Mouse (Mus musculus): ENCODE results near the gene Nt5c3b. TPM values are rescaled to one million over a fixed set of nuclear protein-coding genes. Genes with fewer than 3 reads are reported as not detected.
A peak's percentile ranks its signal among the peaks of the same experiment; 100 is the strongest.

Gene Nt5c3b
- polyA plus RNA-seq, 1 experiment from 2014 or later = 94.2 TPM

DNA sequence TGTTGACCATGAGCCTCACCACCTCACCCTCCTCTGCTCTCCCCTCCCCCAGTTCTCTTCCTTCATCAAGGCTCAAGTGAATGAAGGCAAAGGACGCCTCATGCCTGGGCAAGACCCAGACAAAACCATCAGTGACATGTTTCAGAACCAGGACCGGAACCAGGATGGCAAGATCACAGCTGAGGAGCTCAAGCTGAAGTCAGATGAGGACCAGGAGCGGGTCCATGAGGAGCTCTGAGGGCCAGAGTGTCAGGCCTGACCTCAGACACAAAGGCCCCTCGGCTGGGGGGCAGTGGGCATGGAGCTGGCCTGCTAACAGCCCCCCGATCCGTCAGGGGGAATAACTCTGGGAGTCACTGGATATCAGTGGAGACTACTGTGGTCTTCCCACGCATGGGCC lies 17.8 kb downstream of the Nt5c3b start:
- 90% methylated on average over 7 of the region's 7 CpGs for WGBS
- peaks cover 7% of the 10 kb centered on the region; the same call in 1 of the 2 replicates for H3K36me3 ChIP-seq

DNA sequence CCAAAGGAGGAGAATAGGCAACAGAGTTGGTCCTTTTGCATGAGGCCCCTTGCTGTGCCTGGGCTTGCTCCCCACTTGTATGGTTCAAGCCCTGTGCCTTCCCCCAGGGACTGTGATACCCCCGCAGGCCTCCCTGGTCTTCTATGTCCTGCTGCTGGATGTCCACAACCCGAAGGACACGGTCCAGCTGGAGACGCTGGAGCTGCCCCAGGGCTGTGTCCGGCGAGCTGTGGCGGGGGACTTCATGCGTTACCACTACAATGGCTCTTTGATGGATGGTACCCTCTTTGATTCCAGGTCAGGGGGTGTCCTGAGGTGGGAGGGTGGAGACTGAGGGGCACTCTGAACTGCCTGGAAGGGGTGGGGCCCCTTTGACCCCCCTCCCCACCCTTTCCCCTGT lies 20.1 kb downstream of the Nt5c3b start:
- 81% methylated on average over 8 of the region's 8 CpGs for WGBS
- Histone ChIP-seq H3K9me3 (no peaks in the 10 kb centered on the region), H3K4me2 (replicated peaks) (no peak overlapping the region), H3K27me3 (replicated peaks) (no peaks in the 10 kb centered on the region), H3K4me3 (replicated peaks) (no peak overlapping the region), H3K9ac (no peak overlapping the region), H3K4me1 (replicated peaks) (peaks cover 7% of the 10 kb centered on the region; the same call in 1 of the 2 replicates), H3K27ac (no peak overlapping the region), H3K36me3 (peaks cover 7% of the 10 kb centered on the region; the same call in 1 of the 2 replicates)
- no peak for ATAC-seq

More for the DNA sequence above, 17.8 kb downstream of the Nt5c3b start:
- Histone ChIP-seq H3K9me3 (no peaks in the 10 kb centered on the region), H3K27ac (no peak overlapping the region), H3K27me3 (replicated peaks) (no peaks in the 10 kb centered on the region), H3K4me1 (replicated peaks) (peaks cover 5% of the 10 kb centered on the region; the same call in 1 of the 2 replicates), H3K4me3 (replicated peaks) (no peak overlapping the region), H3K4me2 (replicated peaks) (no peak overlapping the region), H3K9ac (no peak overlapping the region)
- no peak for ATAC-seq

DNA sequence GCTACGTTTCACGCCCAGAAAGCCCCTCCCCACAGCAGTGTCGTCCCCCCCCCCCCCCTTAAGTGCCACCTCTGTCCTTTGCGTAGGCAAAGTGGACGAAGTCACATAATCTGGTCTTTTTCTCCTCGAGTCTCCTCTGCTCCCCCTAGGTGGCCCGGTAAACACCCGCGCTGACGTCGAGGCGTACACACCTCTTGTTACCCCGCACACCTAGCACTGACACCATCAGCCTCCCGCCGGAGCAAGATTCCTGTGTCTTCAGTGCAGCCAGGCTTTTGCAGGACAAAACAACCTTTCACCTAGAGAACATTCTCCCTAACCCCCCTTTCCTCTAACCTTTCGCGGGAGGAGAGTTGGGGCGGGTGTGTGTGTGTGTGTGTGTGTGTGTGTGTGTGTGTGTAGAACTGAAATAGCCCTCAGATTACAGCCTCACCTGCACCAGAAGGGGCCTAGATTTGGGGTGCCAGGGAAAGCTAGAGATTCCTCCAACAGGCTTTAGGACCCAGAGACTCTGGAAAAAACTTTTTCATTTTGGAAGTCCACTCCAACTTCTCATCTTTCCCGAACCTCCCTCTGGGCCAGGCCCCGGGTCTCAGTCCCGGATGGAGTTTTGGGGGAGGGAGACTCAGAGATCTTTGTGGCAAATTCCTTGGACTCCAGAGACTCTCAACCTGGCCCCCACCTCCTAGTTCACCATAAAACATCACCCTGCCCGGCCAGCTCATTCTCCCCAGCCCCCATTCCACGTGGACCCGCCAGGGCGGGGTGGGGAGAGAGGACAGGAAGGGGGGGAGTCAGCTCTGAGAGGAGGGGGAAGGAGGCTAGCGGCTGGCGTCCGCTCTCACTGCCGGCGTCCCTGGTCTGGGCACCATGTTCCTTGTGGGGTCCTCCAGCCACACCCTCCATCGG lies 26.4 kb downstream of the Nt5c3b start, which contains the start of gene Fkbp10:
Fkbp10 (plus strand) TSS at position 784 of the 909 bp plus-strand sequence.
- no peaks in the 10 kb centered on the region for H3K9me3 ChIP-seq
- peak within 1 kb of the TSS; percentile 80 for H3K4me3 ChIP-seq (replicated peaks)
- WGBS = 2% methylated on average over 30 of the region's 31 CpGs
- peak; percentile 44 for ATAC-seq
- peak within 1 kb of the TSS; percentile 93 for H3K9ac ChIP-seq
- H3K27ac ChIP-seq = peak within 1 kb of the TSS; percentile 96
- 0 out of 2 replicates have a peak, but pooled peaks cover 5% of the 10 kb centered on the region for H3K36me3 ChIP-seq
- peak within 1 kb of the TSS; percentile 78 for H3K4me2 ChIP-seq (replicated peaks)
- H3K27me3 ChIP-seq (replicated peaks) = no peaks in the 10 kb centered on the region
- H3K4me1 ChIP-seq (replicated peaks) = peaks cover 39% of the 10 kb centered on the region

DNA sequence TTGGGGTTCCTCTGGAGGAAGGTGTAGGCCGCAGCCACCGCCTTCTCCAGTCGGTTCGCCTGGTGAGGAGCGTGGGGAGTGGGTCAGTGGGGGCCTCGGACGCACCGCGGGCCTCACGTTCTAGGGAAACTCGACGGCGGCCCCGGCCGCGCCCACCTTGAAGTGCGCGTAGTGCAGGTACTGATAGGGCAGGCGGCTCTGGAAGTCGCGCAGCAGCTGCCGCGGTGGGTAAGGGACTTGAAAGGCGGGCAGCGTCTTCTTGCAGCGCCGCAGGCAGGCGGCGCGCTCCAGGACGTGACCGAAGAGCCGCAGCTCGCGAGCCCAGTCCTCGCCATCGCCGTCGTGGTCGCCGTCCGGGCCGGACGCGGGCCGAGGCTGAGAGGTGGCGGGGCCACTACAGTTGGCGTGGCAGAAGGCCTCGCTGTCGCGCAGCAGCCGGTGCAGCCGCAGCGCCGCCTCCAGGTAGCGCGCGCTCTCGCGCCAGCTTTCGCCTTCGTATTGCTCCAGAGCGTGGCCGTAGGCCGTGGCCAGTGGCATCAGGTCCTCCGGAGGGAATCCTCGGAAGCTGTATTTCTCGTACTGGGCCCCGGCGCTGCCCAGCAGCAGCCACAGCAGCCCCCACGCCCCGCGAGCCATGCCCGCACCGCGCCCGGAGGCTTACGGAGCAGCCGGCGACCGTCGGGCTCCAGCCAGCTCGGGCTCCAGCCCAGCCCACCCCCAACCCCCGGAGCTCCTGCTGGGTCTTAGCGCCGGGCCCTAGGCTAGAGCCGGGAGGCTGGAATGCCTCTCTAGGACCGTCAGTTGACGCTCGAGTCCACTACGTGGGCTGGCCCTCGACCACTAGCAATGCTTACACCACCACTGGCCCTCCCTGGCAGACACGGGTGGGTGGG lies 27.3 kb downstream of the Nt5c3b start, which contains the start of gene P3h4:
P3h4 (minus strand) TSS at position 816 of the 893 bp plus-strand sequence.
- Histone ChIP-seq H3K4me2 (replicated peaks) (peak within 1 kb of the TSS; percentile 78), H3K4me3 (replicated peaks) (peak within 1 kb of the TSS; percentile 80), H3K27me3 (replicated peaks) (no peaks in the 10 kb centered on the region), H3K36me3 (0 out of 2 replicates have a peak, but pooled peaks cover 5% of the 10 kb centered on the region), H3K9me3 (no peaks in the 10 kb centered on the region), H3K9ac (peak within 1 kb of the TSS; percentile 93), H3K27ac (peak within 1 kb of the TSS; percentile 96), H3K4me1 (replicated peaks) (peaks cover 39% of the 10 kb centered on the region)
- WGBS = 2% methylated on average over 93 of the region's 93 CpGs
- ATAC-seq = peak; percentile 92

DNA sequence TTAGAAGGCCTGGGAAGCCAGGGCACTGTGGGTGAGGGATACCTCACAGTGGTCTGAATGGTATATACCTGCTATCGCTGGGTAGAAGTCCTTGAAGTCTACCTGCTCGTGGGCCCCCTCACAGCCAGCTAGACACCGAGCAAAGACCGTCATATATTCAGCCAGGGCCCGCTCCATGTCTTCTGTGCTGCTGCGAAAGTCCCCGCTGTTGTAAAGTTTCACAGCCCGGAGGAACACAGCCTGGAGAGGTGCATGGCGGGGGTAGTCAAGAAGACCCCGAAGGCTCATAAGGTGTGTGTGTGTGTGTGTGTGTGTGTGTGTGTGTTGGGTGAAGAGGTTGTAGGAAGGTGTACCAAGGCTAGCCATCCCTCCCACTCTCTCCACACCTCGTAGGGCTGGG lies 28.1 kb downstream of the Nt5c3b start:
- Histone ChIP-seq H3K4me2 (replicated peaks) (peak overlapping the region; percentile 78), H3K36me3 (0 out of 2 replicates have a peak, but pooled peaks cover 5% of the 10 kb centered on the region), H3K9me3 (no peaks in the 10 kb centered on the region), H3K27ac (peak overlapping the region; percentile 96), H3K4me3 (replicated peaks) (peak overlapping the region; percentile 80), H3K4me1 (replicated peaks) (peaks cover 39% of the 10 kb centered on the region), H3K27me3 (replicated peaks) (no peaks in the 10 kb centered on the region), H3K9ac (peak overlapping the region; percentile 93)
- ATAC-seq = no peak
- WGBS = 55% methylated on average over 11 of the region's 11 CpGs

DNA sequence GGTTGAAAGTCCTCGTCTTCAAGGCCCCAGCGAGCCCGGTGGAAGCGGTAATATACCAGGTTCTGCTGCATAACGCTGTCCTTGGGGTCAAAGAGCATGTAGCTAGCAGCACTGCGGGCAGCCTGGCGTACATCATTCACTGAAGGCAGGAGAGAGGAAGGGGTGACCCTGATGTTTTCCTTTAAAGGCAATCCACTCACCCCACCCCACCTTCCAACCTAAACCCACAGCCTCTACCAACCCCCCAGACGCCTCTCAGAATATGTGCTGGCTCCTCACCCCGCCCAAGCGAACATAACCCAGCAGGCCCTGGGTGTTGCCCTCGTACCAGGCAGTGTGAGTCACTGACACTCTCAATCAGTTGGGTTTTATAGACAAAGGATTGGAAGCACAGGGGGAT lies 29.9 kb downstream of the Nt5c3b start:
- no peaks in the 10 kb centered on the region for H3K27me3 ChIP-seq (replicated peaks)
- peak overlapping the region; percentile 78 for H3K4me2 ChIP-seq (replicated peaks)
- H3K27ac ChIP-seq = peak overlapping the region; percentile 66
- peak; percentile 18; the same call in 1 of the 2 replicates for ATAC-seq
- WGBS = 32% methylated on average over 11 of the region's 11 CpGs
- H3K36me3 ChIP-seq = 0 out of 2 replicates have a peak, but pooled peaks cover 5% of the 10 kb centered on the region
- H3K4me3 ChIP-seq (replicated peaks) = 0 out of 2 replicates have a peak overlapping the region, but pooled peaks have one; percentile 1
- H3K4me1 ChIP-seq (replicated peaks) = peaks cover 39% of the 10 kb centered on the region
- no peaks in the 10 kb centered on the region for H3K9me3 ChIP-seq
- H3K9ac ChIP-seq = peak overlapping the region; percentile 18; the same call in 1 of the 2 replicates

DNA sequence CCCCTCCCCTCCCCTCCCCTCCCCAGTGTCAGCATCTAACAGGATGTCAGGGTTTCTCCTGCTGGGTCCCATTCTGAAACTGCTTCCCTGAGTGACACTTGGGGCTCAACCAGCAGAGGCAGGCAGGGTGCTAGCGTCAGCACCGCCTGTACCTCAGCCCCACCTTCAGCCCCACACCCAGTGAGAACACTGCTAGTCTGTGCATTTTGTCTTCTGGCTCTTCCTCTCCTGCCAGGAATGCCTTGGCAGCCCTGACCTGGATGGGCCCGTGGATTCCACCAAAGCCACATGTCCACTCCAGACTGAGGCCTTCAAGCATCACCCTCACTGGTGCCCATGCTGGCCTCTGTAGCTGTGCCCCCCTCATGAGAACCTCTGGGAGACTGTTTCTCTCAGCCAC lies 31.9 kb downstream of the Nt5c3b start:
- 72% methylated on average over 3 of the region's 3 CpGs for WGBS
- Histone ChIP-seq H3K4me3 (replicated peaks) (no peak overlapping the region), H3K4me1 (replicated peaks) (peaks cover 31% of the 10 kb centered on the region), H3K36me3 (0 out of 2 replicates have a peak, but pooled peaks cover 5% of the 10 kb centered on the region), H3K27ac (no peak overlapping the region), H3K4me2 (replicated peaks) (no peak overlapping the region), H3K27me3 (replicated peaks) (no peaks in the 10 kb centered on the region), H3K9me3 (no peaks in the 10 kb centered on the region), H3K9ac (no peak overlapping the region)
- ATAC-seq = no peak

DNA sequence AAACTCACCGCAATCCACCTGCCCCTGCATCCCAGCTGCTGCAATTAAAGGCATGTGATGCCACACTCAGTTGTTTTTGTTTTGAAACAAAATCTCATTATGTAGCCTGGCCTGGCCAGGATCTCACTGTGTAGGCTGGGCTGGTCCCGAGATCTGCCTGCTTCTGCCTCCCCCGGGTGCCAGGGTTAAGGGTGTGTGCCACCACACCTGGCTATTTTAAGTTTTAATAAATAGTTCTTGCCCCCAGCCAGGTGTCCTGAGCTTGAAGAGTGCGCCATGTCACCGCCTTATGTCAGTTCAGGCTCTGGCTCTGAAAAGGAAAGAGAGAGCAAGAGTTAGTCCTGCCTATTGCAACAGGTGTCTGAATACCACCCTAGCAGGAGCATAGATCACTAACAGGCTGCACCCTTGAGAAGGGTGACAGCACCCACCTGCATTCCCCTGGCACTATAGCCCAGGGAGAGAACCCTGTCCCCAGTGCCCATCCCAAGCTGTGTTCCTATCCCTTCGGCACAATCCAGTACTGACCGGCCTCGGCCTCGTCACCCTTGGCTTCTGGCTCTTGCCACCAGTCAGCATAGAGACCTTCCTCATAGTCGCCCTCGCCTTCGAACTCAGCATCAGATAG lies 32.7 kb downstream of the Nt5c3b start:
- H3K4me1 ChIP-seq (replicated peaks) = peaks cover 31% of the 10 kb centered on the region
- no peak for ATAC-seq
- no peaks in the 10 kb centered on the region for H3K27me3 ChIP-seq (replicated peaks)
- no peak overlapping the region for H3K4me2 ChIP-seq (replicated peaks)
- no peak overlapping the region for H3K4me3 ChIP-seq (replicated peaks)
- no peaks in the 10 kb centered on the region for H3K9me3 ChIP-seq
- H3K36me3 ChIP-seq = 0 out of 2 replicates have a peak, but pooled peaks cover 5% of the 10 kb centered on the region
- H3K27ac ChIP-seq = no peak overlapping the region
- WGBS = 91% methylated on average over 12 of the region's 12 CpGs
- no peak overlapping the region for H3K9ac ChIP-seq

DNA sequence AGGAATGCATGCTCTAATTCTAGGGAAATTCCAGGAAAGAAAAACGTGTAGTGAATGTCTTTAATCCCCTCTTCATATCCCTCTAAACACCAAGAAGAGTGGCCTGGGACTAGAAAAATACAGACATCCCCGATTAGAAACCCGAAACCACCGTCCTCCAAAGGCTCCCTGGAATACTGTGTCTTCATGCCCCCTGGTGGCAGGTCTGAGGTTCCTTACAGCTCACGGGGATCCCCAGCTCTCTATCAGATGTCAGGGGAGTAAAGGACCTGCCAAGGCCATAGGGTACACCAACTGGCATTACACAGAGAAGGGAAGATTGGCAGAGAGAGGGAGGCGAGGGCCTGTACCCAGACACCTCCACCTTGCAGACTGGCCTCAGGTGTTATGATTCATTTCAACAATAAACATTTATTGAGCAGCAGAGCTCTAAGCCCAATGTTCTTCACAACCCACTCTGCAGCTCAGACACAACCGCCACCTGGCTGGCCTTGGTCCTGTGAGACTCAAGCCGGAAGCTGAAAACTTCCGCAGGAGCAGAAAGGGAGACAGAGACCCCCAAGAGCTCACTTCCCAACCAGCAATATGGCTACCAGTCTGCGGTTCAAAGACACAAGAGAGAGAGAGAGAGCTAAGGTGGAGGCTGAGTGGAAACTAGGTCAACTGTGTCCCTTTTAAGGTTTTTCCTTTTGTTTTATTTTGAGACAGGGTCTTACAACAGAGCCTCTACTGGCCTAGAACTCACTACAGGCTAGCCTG lies 33.4 kb downstream of the Nt5c3b start:
- Histone ChIP-seq H3K4me1 (replicated peaks) (peaks cover 31% of the 10 kb centered on the region), H3K4me3 (replicated peaks) (no peak overlapping the region), H3K36me3 (0 out of 2 replicates have a peak, but pooled peaks cover 5% of the 10 kb centered on the region), H3K9me3 (no peaks in the 10 kb centered on the region), H3K27me3 (replicated peaks) (no peaks in the 10 kb centered on the region), H3K4me2 (replicated peaks) (no peak overlapping the region), H3K9ac (no peak overlapping the region), H3K27ac (no peak overlapping the region)
- no peak for ATAC-seq
- 37% methylated on average over 10 of the region's 10 CpGs for WGBS

DNA sequence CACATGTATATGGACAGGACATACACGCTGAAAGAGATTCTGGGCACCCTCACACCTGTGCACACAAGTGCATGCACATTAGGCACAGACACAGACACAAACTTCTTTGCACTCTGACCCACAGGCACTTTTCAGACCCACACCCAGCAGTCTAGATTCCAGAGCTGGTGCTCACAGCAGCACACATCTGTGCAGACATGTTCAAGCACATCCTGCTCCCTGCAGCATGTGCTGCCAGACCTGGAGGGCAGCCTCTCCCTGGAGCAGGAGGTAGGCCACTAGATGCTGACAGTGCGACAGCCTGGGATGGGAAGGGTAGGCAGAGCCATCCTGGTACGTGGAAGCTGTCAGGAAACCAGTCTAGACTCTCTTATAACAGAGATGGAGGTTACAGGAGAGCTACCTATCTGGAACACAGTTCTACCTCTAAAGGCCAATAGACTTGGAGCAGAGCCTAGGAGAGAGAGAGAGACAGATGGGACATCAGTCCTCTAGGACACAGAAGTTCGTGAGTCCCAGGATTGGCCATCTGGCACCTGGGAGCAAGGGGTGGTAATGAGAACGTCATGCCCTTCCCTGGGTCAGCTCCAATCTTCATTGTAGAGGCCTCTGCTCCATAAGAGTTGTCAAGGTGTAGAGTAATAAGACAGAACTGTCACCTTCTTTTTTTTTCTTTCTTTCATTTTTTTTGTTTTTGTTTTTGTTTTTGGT lies 34.5 kb downstream of the Nt5c3b start:
- Histone ChIP-seq H3K4me3 (replicated peaks) (no peak overlapping the region), H3K27me3 (replicated peaks) (no peaks in the 10 kb centered on the region), H3K27ac (no peak overlapping the region), H3K4me1 (replicated peaks) (peaks cover 31% of the 10 kb centered on the region), H3K9ac (no peak overlapping the region), H3K9me3 (no peaks in the 10 kb centered on the region), H3K4me2 (replicated peaks) (no peak overlapping the region), H3K36me3 (0 out of 2 replicates have a peak, but pooled peaks cover 5% of the 10 kb centered on the region)
- 88% methylated on average over 5 of the region's 5 CpGs for WGBS
- ATAC-seq = no peak

Data from intestine, embryonic 15.5 days (tissue).